Mouse (Mus musculus): ENCODE results near the gene Pik3r5.

Pik3r5 gene

GRCm38 (mm10) chr11:68451282-68451735 is 19.4 kb downstream of the Pik3r5 start:
- DNase-seq, result no peak

GRCm38 (mm10) chr11:68451747-68452405 is 20.0 kb downstream of the Pik3r5 start:
- no peak for DNase-seq

- no peak for DNase-seq
Measured at GRCm38 (mm10) chr11:68452740-68453139, 20.8 kb downstream of the Pik3r5 start.

- DNase-seq, result no peak
Measured at GRCm38 (mm10) chr11:68453301-68453700, 21.4 kb downstream of the Pik3r5 start.

GRCm38 (mm10) chr11:68458086-68458485 is 26.2 kb downstream of the Pik3r5 start:
- DNase-seq, result no peak

GRCm38 (mm10) chr11:68459021-68459420 is 27.1 kb downstream of the Pik3r5 start:
- no peak for DNase-seq

- no peak for DNase-seq
Measured at GRCm38 (mm10) chr11:68459486-68459885, 27.6 kb downstream of the Pik3r5 start.

- no peak for DNase-seq
Measured at GRCm38 (mm10) chr11:68462716-68463115, 30.8 kb downstream of the Pik3r5 start.

GRCm38 (mm10) chr11:68464260-68464659 is 32.3 kb downstream of the Pik3r5 start:
- no peak for DNase-seq

- no peak for DNase-seq
Measured at GRCm38 (mm10) chr11:68465090-68465489, 33.2 kb downstream of the Pik3r5 start.

GRCm38 (mm10) chr11:68467441-68467840 is 35.5 kb downstream of the Pik3r5 start:
- no peak for DNase-seq

GRCm38 (mm10) chr11:68467962-68468612 is 36.2 kb downstream of the Pik3r5 start:
- no peak for DNase-seq

GRCm38 (mm10) chr11:68468886-68469285 is 37.0 kb downstream of the Pik3r5 start:
- no peak for DNase-seq

- DNase-seq, result no peak
Measured at GRCm38 (mm10) chr11:68472162-68472849, 40.4 kb downstream of the Pik3r5 start.

- DNase-seq, result peak in 1 of 2 experiments; percentile 16
Measured at GRCm38 (mm10) chr11:68474600-68474999, 42.7 kb downstream of the Pik3r5 start.

- DNase-seq, result no peak
Measured at GRCm38 (mm10) chr11:68475676-68476075, 43.8 kb downstream of the Pik3r5 start.

- no peak for DNase-seq
Measured at GRCm38 (mm10) chr11:68477661-68478060, 45.7 kb downstream of the Pik3r5 start.

- DNase-seq, result no peak
Measured at GRCm38 (mm10) chr11:68478574-68478981, 46.7 kb downstream of the Pik3r5 start.

- no peak for DNase-seq
Measured at GRCm38 (mm10) chr11:68480660-68481059, 48.7 kb downstream of the Pik3r5 start.

GRCm38 (mm10) chr11:68482001-68482400 is 50.1 kb downstream of the Pik3r5 start:
- no peak for DNase-seq

- DNase-seq, result no peak
Measured at GRCm38 (mm10) chr11:68483213-68483612, 51.3 kb downstream of the Pik3r5 start.

- no peak for DNase-seq
Measured at GRCm38 (mm10) chr11:68484431-68484830, 52.5 kb downstream of the Pik3r5 start.

GRCm38 (mm10) chr11:68485206-68485942 is 53.5 kb downstream of the Pik3r5 start:
- peak; percentile 18 to 37 for DNase-seq

Measured in kidney, postnatal 36 days (tissue).